Mouse (Mus musculus): ENCODE measurements around the gene 2610507B11Rik. TPM values are rescaled to one million over a fixed set of nuclear protein-coding genes. Genes with fewer than 3 reads are reported as not detected.

Gene 2610507B11Rik
- polyA plus RNA-seq, 1 experiment from 2014 or later = 24.7 TPM

GRCm38 (mm10) chr11:78327634-78328511 is 66.3 kb downstream of the 2610507B11Rik start, which contains the start of gene Pigs:
TSS of gene Pigs (plus strand) at chr11:78328415.
- Histone ChIP-seq H3K27ac (ENCODE audit: low read length) (peak within 1 kb of the TSS; percentile 35; the same call in 1 of the 2 replicates), H3K9ac (ENCODE audit: low read depth, low read length) (peak within 1 kb of the TSS; percentile 81), H3K27me3 (ENCODE audit: control insufficient read depth, insufficient read depth, low read depth, low read length) (no peaks in the 10 kb centered on the region), H3K36me3 (ENCODE audit: control insufficient read depth, insufficient read depth) (no peaks in the 10 kb centered on the region), H3K4me2 (ENCODE audit: low read depth, low read length) (peak within 1 kb of the TSS; percentile 91), H3K4me3 (ENCODE audit: low read depth, low read length) (peak within 1 kb of the TSS; percentile 79), H3K4me1 (ENCODE audit: control insufficient read depth, low read depth, low read length) (peaks cover 15% of the 10 kb centered on the region), H3K9me3 (replicated peaks; ENCODE audit: control insufficient read depth, low read length) (no peaks in the 10 kb centered on the region)
- peak; percentile 98 for ATAC-seq (ENCODE audit: low read depth)
- WGBS (ENCODE audit: insufficient replicate concordance) = 8% methylated on average over 37 of the region's 37 CpGs

- 1% methylated on average over 41 of the region's 41 CpGs for WGBS (ENCODE audit: insufficient replicate concordance)
- peak overlapping the region; percentile 81 for H3K9ac ChIP-seq (ENCODE audit: low read depth, low read length)
- no peak overlapping the region for H3K27ac ChIP-seq (ENCODE audit: low read length)
- ATAC-seq (ENCODE audit: low read depth) = peak; percentile 55
- H3K27me3 ChIP-seq (ENCODE audit: control insufficient read depth, insufficient read depth, low read depth, low read length) = no peaks in the 10 kb centered on the region
- H3K9me3 ChIP-seq (replicated peaks; ENCODE audit: control insufficient read depth, low read length) = no peaks in the 10 kb centered on the region
- H3K4me2 ChIP-seq (ENCODE audit: low read depth, low read length) = peak overlapping the region; percentile 91
- H3K4me1 ChIP-seq (ENCODE audit: control insufficient read depth, low read depth, low read length) = peaks cover 8% of the 10 kb centered on the region
- no peaks in the 10 kb centered on the region for H3K36me3 ChIP-seq (ENCODE audit: control insufficient read depth, insufficient read depth)
- peak overlapping the region; percentile 79 for H3K4me3 ChIP-seq (ENCODE audit: low read depth, low read length)
Observed at GRCm38 (mm10) chr11:78328512-78329056, 67.0 kb downstream of the 2610507B11Rik start.

- Histone ChIP-seq H3K9me3 (replicated peaks; ENCODE audit: control insufficient read depth, low read length) (no peaks in the 10 kb centered on the region), H3K9ac (ENCODE audit: low read depth, low read length) (no peak overlapping the region)
- WGBS (ENCODE audit: insufficient replicate concordance) = 89% methylated on average over 12 of the region's 12 CpGs
Observed at GRCm38 (mm10) chr11:78332676-78333075, 71.1 kb downstream of the 2610507B11Rik start.

GRCm38 (mm10) chr11:78333992-78334391 is 72.4 kb downstream of the 2610507B11Rik start:
- Histone ChIP-seq H3K4me2 (ENCODE audit: low read depth, low read length) (no peak overlapping the region), H3K27me3 (ENCODE audit: control insufficient read depth, insufficient read depth, low read depth, low read length) (no peaks in the 10 kb centered on the region), H3K9ac (ENCODE audit: low read depth, low read length) (no peak overlapping the region), H3K4me1 (ENCODE audit: control insufficient read depth, low read depth, low read length) (peaks cover 4% of the 10 kb centered on the region), H3K9me3 (replicated peaks; ENCODE audit: control insufficient read depth, low read length) (no peaks in the 10 kb centered on the region), H3K27ac (ENCODE audit: low read length) (no peak overlapping the region), H3K4me3 (ENCODE audit: low read depth, low read length) (no peak overlapping the region), H3K36me3 (ENCODE audit: control insufficient read depth, insufficient read depth) (no peaks in the 10 kb centered on the region)
- ATAC-seq (ENCODE audit: low read depth) = no peak
- 72% methylated on average over 5 of the region's 5 CpGs for WGBS (ENCODE audit: insufficient replicate concordance)

More at GRCm38 (mm10) chr11:78332676-78333075, 71.1 kb downstream of the 2610507B11Rik start:
- Histone ChIP-seq H3K4me1 (ENCODE audit: control insufficient read depth, low read depth, low read length) (peaks cover 8% of the 10 kb centered on the region), H3K36me3 (ENCODE audit: control insufficient read depth, insufficient read depth) (no peaks in the 10 kb centered on the region), H3K4me3 (ENCODE audit: low read depth, low read length) (no peak overlapping the region), H3K27me3 (ENCODE audit: control insufficient read depth, insufficient read depth, low read depth, low read length) (no peaks in the 10 kb centered on the region), H3K27ac (ENCODE audit: low read length) (no peak overlapping the region), H3K4me2 (ENCODE audit: low read depth, low read length) (no peak overlapping the region)
- no peak for ATAC-seq (ENCODE audit: low read depth)

- no peaks in the 10 kb centered on the region for H3K36me3 ChIP-seq (ENCODE audit: control insufficient read depth, insufficient read depth)
- no peaks in the 10 kb centered on the region for H3K9me3 ChIP-seq (replicated peaks; ENCODE audit: control insufficient read depth, low read length)
- H3K27ac ChIP-seq (ENCODE audit: low read length) = no peak overlapping the region
- no peak for ATAC-seq (ENCODE audit: low read depth)
- no peaks in the 10 kb centered on the region for H3K4me1 ChIP-seq (ENCODE audit: control insufficient read depth, low read depth, low read length)
- no peak overlapping the region for H3K4me3 ChIP-seq (ENCODE audit: low read depth, low read length)
- H3K4me2 ChIP-seq (ENCODE audit: low read depth, low read length) = no peak overlapping the region
- WGBS (ENCODE audit: insufficient replicate concordance) = 79% methylated on average over 8 of the region's 8 CpGs
- no peaks in the 10 kb centered on the region for H3K27me3 ChIP-seq (ENCODE audit: control insufficient read depth, insufficient read depth, low read depth, low read length)
- no peak overlapping the region for H3K9ac ChIP-seq (ENCODE audit: low read depth, low read length)
Observed at GRCm38 (mm10) chr11:78337040-78337439, 75.5 kb downstream of the 2610507B11Rik start.

Other genes with a start within 250 kb of the 2610507B11Rik start
- 10.8 and 11.3 TPM in 2 replicates for gene Dhrs13, start 229.5 kb upstream of the 2610507B11Rik start, polyA plus RNA-seq (2015; fragmentation: Nextera tagmentation; extraction: Ambion mirVana)
- 24.5 and 25.1 TPM in 2 replicates for gene Flot2, start 223.8 kb upstream of the 2610507B11Rik start, polyA plus RNA-seq (2015; fragmentation: Nextera tagmentation; extraction: Ambion mirVana)
- 12.4 and 12.7 TPM in 2 replicates for gene Eral1, start 181.4 kb upstream of the 2610507B11Rik start, polyA plus RNA-seq (2015; fragmentation: Nextera tagmentation; extraction: Ambion mirVana)
- 3.4 and 4.9 TPM in 2 replicates for gene Fam222b, start 167.1 kb upstream of the 2610507B11Rik start, polyA plus RNA-seq (2015; fragmentation: Nextera tagmentation; extraction: Ambion mirVana)
- gene Traf4, start 96.2 kb upstream of the 2610507B11Rik start, polyA plus RNA-seq (2015; fragmentation: Nextera tagmentation; extraction: Ambion mirVana) = 25.4 and 28.6 TPM in 2 replicates
- gene Nek8, start 85.1 kb upstream of the 2610507B11Rik start, polyA plus RNA-seq (2015; fragmentation: Nextera tagmentation; extraction: Ambion mirVana) = 10.2 and 10.4 TPM in 2 replicates
- 39.9 and 40.3 TPM in 2 replicates for gene Tlcd1, start 85.0 kb upstream of the 2610507B11Rik start, polyA plus RNA-seq (2015; fragmentation: Nextera tagmentation; extraction: Ambion mirVana)
- 609 and 714 TPM in 2 replicates for gene Rpl23a, start 78.2 kb upstream of the 2610507B11Rik start, polyA plus RNA-seq (2015; fragmentation: Nextera tagmentation; extraction: Ambion mirVana)
- gene Rab34, start 73.3 kb upstream of the 2610507B11Rik start, polyA plus RNA-seq (2015; fragmentation: Nextera tagmentation; extraction: Ambion mirVana) = 11.8 and 16.2 TPM in 2 replicates
- gene Proca1, start 68.4 kb upstream of the 2610507B11Rik start, polyA plus RNA-seq (2015; fragmentation: Nextera tagmentation; extraction: Ambion mirVana) = 0.36 and 0.44 TPM in 2 replicates
- gene Sdf2, start 16.0 kb upstream of the 2610507B11Rik start, polyA plus RNA-seq (2015; fragmentation: Nextera tagmentation; extraction: Ambion mirVana) = 30.5 and 31.6 TPM in 2 replicates
- 9.9 and 10.3 TPM in 2 replicates for gene Supt6, start 15.8 kb upstream of the 2610507B11Rik start, polyA plus RNA-seq (2015; fragmentation: Nextera tagmentation; extraction: Ambion mirVana)
- 0.06 and 0.13 TPM in 2 replicates for gene BC030499, start 29.1 kb downstream of the 2610507B11Rik start, polyA plus RNA-seq (2015; fragmentation: Nextera tagmentation; extraction: Ambion mirVana)
- 33.0 and 33.7 TPM in 2 replicates for gene Spag5, start 39.8 kb downstream of the 2610507B11Rik start, polyA plus RNA-seq (2015; fragmentation: Nextera tagmentation; extraction: Ambion mirVana)
- 15.0 and 19.6 TPM in 2 replicates for gene Aldoc, start 61.2 kb downstream of the 2610507B11Rik start, polyA plus RNA-seq (2015; fragmentation: Nextera tagmentation; extraction: Ambion mirVana)
- 31.2 and 36.0 TPM in 2 replicates for gene Pigs, start 66.7 kb downstream of the 2610507B11Rik start, polyA plus RNA-seq (2015; fragmentation: Nextera tagmentation; extraction: Ambion mirVana)
- 22.7 and 24.1 TPM in 2 replicates for gene Unc119, start 81.7 kb downstream of the 2610507B11Rik start, polyA plus RNA-seq (2015; fragmentation: Nextera tagmentation; extraction: Ambion mirVana)
- gene Foxn1, start 124.8 kb downstream of the 2610507B11Rik start, polyA plus RNA-seq (2015; fragmentation: Nextera tagmentation; extraction: Ambion mirVana) = not detected in 2 replicates
- 0.04 and 0.07 TPM in 2 replicates for gene Slc13a2, start 160.5 kb downstream of the 2610507B11Rik start, polyA plus RNA-seq (2015; fragmentation: Nextera tagmentation; extraction: Ambion mirVana)
- 7.3 and 8.7 TPM in 2 replicates for gene Slc46a1, start 203.9 kb downstream of the 2610507B11Rik start, polyA plus RNA-seq (2015; fragmentation: Nextera tagmentation; extraction: Ambion mirVana)
- 0.12 and 0.14 TPM in 2 replicates for gene Sarm1, start 236.0 kb downstream of the 2610507B11Rik start, polyA plus RNA-seq (2015; fragmentation: Nextera tagmentation; extraction: Ambion mirVana)
- 977 and 1,120 TPM in 2 replicates for gene Vtn, start 237.3 kb downstream of the 2610507B11Rik start, polyA plus RNA-seq (2015; fragmentation: Nextera tagmentation; extraction: Ambion mirVana)
- gene Sebox, start 241.7 kb downstream of the 2610507B11Rik start, polyA plus RNA-seq (2015; fragmentation: Nextera tagmentation; extraction: Ambion mirVana) = 0.25 and 0.26 TPM in 2 replicates